Mouse (Mus musculus): Measurements from ENCODE around the gene Ifna6.

The Ifna6 gene

DNA sequence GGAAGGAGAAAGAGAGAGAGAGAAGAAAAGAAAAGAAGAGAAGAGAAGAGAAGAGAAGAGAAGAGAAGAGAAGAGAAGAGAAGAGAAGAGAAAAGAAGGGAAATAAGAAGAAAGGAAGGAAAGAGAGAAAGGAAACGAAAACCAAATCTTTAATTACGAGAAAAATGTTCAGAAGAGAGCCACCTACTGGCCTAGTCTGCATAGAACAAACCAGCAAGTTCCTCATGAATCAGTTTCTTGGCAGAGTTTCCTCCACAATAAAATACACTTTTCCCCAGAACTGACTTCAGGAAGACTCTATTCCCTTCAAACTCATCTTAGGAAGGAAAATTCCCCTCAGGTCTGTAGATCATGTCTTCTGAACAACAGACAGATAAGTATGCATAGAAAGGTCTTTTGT is 18.1 kb downstream of the Ifna6 start:
- no peak for DNase-seq (ENCODE audit: low read depth, low spot score)

DNA sequence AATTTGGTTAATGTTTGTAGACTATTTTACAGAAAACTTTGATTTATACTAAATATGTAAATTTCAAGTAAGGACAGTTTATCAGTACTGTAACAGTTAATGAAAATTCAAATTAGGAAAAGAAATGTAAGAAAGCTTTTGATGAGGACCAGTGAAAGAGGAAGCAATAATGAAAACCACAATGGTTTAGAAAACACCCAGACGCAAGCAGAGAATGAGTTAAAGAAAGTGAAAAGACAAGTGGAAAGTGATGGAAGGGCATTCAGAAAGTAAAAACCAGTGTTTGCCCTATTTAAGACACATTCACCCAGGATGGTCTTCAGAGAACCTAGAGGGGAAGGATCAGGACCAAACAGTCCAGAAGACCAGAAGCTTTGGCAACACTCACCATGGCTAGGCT is 22.5 kb downstream of the Ifna6 start, which contains the start of gene Ifna1:
Gene Ifna1, plus strand, starts transcription at position 390 of the 400 bp plus-strand sequence.
- DNase-seq (ENCODE audit: low read depth, low spot score), result no peak

DNA sequence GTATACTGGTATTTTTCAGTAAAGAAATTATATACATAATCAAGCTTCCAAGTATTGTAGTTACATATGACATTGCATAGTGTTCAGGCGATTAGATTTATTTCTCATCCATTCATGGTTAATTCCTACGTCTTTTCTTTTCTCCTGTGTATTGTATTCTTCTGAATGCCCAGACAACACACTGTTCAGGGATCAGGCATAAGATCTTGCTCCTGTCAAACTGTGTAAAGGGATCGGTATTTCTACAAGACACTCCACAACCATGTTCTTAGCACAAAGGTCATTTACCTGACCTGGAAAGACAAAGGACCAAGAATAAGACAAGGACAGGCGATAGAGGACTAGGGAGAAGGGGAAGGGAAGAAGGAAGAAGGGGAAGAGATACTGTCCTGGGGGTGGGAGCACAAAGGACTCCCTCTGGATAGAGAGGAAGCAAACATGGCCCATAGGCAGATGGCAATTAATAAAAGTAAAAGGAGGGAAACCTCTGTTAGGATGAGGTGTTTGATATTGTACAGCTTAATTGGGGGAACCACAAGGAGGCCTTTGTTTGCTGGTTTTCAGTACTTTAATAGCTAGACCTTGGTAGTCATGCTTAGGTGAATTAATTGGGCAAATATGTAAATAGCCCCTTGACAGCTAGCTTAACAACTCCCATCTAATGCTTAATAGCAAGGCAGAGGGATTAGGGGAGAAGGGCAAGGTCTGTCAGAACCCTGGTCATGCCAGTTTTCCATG is 24.0 kb downstream of the Ifna6 start:
- DNase-seq (ENCODE audit: low read depth, low spot score), result no peak

DNA sequence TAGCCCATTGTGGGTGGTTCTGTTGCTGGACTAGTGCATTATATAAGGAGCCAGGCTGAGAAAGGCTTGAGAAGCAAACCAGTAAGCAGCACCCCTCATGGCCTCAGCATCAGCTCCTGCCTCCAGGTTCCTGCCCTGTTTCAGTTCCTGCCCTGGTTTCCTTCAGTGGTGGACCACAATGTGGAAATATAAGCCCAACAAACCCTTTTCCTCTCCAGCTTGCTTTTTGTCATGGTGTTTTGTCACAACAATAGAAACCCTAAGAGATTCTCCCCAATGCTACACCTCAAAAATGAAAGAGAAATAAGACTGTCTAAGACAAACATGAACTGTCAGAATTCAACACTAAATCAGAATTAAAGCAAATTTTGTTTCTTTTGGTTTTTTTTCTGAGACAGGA is 32.0 kb downstream of the Ifna6 start:
- DNase-seq (ENCODE audit: low read depth, low spot score), result no peak

DNA sequence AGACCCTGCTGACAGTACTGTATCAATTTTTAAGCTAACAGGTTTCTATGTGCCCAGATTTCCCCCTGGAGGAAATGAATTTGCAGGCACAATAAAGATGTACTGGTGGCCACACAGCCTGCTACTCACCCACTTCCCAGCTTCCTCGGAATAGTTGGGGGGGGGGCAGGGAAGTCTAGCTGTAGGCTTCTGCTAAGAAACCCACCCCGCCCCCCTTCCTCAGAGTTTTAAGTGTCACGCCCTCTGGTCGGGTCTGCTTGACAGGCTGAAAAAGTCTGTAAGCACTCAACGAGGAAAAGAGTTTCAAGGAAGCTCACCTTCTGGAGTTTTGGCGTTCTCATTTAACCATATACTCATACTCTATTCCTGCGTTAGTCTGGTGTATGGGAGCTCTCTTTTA is 36.1 kb downstream of the Ifna6 start:
- no peak for DNase-seq (ENCODE audit: low read depth, low spot score)

DNA sequence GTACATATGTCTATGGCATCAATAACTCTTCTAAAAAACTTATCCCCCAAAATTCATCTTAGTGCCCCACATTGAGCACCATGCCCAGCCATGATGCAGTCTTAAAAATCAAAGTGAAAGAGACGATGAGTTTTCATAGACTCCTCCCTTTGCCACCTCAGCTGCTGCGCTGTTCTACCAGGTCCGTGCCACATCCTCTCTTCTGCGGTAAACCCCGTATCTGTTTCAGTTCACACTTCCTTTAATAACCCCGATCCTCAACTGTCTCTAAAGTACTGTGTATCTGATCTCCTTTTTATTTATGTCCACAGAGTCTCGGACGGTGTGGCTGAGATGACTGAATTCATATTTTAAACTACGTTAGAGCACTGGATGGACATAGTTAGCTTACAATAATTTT is 37.4 kb downstream of the Ifna6 start:
- DNase-seq (ENCODE audit: low read depth, low spot score), result no peak

DNA sequence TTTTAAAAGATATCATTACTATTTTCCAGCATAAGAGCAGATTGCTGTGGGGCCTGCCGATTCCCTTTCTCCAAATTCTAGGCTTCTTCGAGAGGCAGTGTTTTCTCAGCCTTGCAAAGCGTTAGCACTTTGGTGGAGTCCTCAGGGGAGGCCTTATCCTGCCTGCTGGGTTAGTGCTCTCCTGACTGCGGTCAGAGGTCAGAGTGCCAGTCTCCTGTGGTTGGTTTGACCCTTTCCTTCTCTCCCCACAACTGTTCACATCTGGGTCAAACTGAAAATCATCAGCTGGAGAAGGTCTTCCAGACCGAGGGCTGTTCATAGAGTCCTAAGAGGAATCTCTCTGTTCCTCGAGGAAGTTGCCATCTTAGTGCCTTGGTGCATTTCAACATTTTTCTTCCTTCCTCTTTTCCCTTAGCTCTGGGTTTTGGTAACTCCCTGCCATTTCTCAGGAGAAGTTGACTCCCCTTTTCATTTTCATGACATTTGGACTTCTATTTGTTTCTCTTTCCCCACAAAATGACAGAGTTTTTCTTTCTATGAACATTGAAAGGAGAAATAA is 37.9 kb downstream of the Ifna6 start:
- DNase-seq (ENCODE audit: low read depth, low spot score), result no peak

DNA sequence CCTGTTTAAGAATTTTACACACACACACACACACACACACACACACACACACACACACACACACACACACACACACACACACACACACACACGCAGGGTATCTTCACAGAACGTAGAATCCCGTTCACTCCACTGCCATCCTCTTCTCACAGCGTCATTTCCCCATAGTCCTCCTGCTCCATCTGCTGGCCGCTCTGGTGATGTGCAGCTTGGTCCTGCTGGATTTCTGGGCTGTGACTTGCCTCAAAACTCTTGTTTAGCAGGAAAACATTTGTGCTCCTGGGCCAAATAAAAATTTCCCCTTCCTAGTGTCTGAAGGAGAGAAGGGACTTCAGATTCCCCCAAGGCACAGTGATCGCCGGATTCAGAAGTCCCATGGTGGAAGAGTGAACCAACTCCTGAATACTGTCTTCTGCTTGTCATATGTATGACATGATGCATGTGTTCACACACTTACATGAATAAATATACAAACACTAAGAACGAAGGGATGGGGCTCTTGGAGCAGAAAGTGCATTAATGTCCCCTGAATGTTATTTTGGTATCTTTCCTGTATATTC is 40.2 kb downstream of the Ifna6 start:
- peak; percentile 77 for DNase-seq (ENCODE audit: low read depth, low spot score)

DNA sequence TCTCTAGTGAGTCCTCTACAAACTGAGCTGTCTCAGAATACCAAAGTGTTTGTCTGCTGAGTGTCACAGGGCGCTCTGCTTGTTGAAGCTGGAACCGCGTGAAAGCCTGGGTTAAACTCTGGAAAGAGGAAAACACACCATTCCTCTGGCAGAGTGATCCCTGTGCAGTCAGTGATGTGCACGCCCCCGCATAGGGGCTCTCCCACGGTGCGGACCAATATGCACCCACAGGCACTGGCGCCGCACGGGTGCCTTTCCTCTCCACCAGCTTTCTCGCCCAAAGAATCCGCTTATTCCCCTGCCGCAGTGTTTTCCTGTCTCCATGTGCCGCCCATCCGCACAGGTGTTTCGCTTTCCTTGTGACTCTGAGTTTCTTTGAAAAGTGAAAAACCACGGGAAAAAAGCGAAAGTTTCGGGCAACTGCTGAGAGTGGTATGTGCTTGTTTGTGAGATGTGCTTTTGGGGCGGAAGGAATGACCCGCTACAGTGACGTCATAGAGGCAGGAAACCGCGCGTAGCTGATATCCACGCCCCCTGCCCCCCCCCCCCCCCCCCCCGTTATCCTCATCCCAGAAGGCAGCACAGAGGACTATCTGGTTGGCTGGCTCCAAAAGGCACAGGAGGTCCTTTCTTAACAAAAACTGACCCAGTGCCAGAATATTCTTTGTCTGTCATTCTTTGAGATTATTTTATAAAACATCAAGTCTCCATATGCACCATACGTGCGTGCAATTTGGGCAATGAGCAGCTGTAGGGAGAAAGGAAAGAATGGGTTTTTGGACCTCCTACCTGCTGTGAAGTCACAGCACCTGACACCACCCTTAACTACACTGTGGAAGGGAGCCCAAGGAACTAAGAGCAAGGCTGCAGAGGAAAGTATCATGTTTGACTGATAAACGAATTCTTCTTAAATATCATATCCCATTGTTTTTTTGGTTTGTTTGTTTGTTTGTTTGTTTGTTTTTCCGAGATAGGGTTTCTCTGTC is 41.0 kb downstream of the Ifna6 start:
- DNase-seq (ENCODE audit: low read depth, low spot score), result peak; percentile 43

DNA sequence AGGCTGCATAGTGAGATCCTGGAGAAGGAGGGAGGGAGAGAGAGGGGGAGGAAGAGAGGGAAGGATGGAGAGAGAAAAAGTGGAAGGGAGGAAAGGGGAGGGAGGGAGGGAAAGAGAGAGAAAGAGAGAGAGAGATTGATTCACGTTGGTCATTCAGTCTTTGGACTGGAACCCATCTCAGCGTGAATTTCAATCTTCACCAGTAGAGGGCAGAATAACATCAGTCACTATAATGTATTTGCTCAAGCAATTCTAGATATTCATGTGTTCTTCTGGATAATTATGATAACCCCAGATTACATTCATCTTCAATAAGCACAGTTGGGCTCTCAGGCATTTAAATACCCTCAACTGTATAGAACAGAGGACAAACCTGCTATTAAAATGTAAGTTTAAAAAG is 45.5 kb downstream of the Ifna6 start:
- peak; percentile 41 for DNase-seq (ENCODE audit: low read depth, low spot score)

DNA sequence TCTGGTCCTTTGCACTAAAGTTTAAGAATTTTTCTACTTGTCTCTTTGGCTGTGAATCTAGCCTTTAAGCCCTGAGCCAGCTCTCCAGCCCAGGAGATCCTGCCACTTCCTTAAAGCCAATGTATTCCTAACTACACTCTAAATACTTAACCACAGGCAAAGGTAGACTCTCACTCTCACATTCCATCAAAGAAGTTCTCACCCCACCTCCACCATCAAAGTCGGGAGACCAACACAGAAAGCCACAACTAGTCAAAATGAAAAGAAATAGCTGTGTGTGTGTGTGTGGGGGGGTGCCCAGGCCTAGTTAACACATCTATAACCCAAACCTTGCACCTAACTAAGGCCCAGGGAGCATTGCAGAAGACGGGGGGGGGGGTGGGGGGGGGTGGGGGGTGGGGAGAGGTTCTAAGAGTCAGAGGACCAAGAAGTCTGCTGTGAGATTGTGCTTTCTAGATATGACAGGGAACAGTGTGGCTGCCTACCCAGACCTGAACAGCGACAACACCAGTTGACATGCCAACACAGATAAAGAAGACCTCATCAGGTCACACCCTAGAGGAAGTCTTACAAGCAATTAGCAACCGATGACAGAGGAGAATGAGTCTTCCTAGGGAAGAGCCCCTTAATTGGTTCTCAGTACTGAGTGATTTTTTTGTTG is 48.3 kb downstream of the Ifna6 start:
- DNase-seq (ENCODE audit: low read depth, low spot score), result no peak

DNA sequence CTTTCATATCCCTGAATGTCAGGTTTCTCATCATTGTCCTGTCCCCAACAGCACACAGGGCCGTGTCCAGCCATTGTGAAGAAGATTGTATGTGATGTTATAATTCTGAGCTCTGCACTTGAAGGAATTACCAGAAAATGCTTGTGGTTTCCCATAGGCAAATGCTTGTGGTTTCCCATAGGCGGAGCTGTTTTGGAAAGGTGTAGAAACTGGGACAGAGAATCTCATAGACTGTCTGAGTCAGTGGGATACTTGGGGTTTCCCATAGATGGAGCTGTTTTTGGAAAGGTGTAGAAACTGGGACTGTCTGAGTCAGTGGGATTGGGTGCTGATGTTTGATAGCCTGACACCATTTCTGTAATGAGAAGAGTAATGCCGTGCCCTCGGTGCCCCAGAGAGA is 49.3 kb downstream of the Ifna6 start:
- DNase-seq (ENCODE audit: low read depth, low spot score), result no peak
